Mouse (Mus musculus): Measurements from ENCODE around the gene Arhgap21. TPM values are rescaled to one million over a fixed set of nuclear protein-coding genes. Genes with fewer than 3 reads are reported as not detected.
A peak's percentile ranks its signal among the peaks of the same experiment; 100 is the strongest.

Gene Arhgap21
- polyA plus RNA-seq, 1 experiment from 2014 or later = 11.9 TPM

- no peaks in the 10 kb centered on the region for H3K36me3 ChIP-seq
- H3K4me3 ChIP-seq (replicated peaks) = no peak overlapping the region
- no peak overlapping the region for H3K4me2 ChIP-seq
- peaks cover 22% of the 10 kb centered on the region for H3K4me1 ChIP-seq
- H3K9ac ChIP-seq = no peak overlapping the region
- no peaks in the 10 kb centered on the region for H3K9me3 ChIP-seq
- ATAC-seq (ENCODE audit: insufficient read depth, low FRiP score, low read depth) = no peak
- no peak overlapping the region for H3K27ac ChIP-seq
- H3K27me3 ChIP-seq (replicated peaks) = no peaks in the 10 kb centered on the region
Measured at GRCm38 (mm10) chr2:20964461-20964860, 4.2 kb downstream of the Arhgap21 start.

DNA sequence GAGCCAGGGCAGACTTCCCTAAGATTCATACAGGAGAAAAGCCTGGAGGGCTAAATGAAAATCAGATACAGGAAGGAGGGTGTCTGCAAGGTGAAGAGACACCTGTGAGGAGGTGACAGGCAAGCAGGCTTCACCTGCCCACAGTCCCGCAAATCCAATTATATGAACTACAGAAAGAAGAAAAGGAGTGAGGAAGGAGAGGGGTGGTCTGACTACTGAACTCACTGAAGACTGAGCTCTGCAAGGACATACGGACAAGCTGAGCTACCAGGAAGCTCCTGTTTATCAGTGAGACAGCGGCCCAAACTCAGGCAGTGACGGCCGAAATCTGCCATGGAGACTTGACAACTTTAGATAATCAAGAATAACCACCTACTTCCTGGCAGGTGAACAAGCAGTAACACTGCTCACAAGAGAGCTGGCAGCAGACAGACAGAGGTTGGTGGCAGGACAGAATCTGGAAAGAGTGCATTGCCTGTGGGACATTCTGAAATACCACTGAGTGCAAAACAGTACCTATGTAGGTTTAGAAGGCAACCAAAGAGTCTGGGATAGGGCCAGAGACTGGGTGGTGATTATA lies 5.4 kb downstream of the Arhgap21 start:
- no peak overlapping the region for H3K4me2 ChIP-seq

GRCm38 (mm10) chr2:20962284-20962683 lies 6.4 kb downstream of the Arhgap21 start:
- ATAC-seq (ENCODE audit: insufficient read depth, low FRiP score, low read depth) = no peak
- H3K9me3 ChIP-seq = no peaks in the 10 kb centered on the region
- H3K4me2 ChIP-seq = no peak overlapping the region
- H3K36me3 ChIP-seq = no peaks in the 10 kb centered on the region
- no peak overlapping the region for H3K27ac ChIP-seq
- peaks cover 22% of the 10 kb centered on the region for H3K4me1 ChIP-seq
- 37% methylated on average over 2 of the region's 2 CpGs for WGBS
- H3K27me3 ChIP-seq (replicated peaks) = no peaks in the 10 kb centered on the region
- no peak overlapping the region for H3K9ac ChIP-seq
- no peak overlapping the region for H3K4me3 ChIP-seq (replicated peaks)

More for the DNA sequence above, 5.4 kb downstream of the Arhgap21 start:
- Histone ChIP-seq H3K9me3 (no peaks in the 10 kb centered on the region), H3K4me1 (peaks cover 22% of the 10 kb centered on the region), H3K27ac (no peak overlapping the region), H3K4me3 (replicated peaks) (no peak overlapping the region), H3K36me3 (no peaks in the 10 kb centered on the region), H3K9ac (no peak overlapping the region), H3K27me3 (replicated peaks) (no peaks in the 10 kb centered on the region)
- ATAC-seq (ENCODE audit: insufficient read depth, low FRiP score, low read depth) = no peak
- WGBS = 60% methylated on average over 5 of the region's 5 CpGs

- H3K4me3 ChIP-seq (replicated peaks) = no peak overlapping the region
- H3K9me3 ChIP-seq = no peaks in the 10 kb centered on the region
- H3K9ac ChIP-seq = no peak overlapping the region
- WGBS = 48% methylated on average over 6 of the region's 6 CpGs
- H3K4me1 ChIP-seq = peaks cover 18% of the 10 kb centered on the region
- peak overlapping the region; percentile 3; the same call in 1 of the 2 replicates for H3K4me2 ChIP-seq
- no peak overlapping the region for H3K27ac ChIP-seq
- H3K27me3 ChIP-seq (replicated peaks) = no peaks in the 10 kb centered on the region
- ATAC-seq (ENCODE audit: insufficient read depth, low FRiP score, low read depth) = no peak
- no peaks in the 10 kb centered on the region for H3K36me3 ChIP-seq
Measured at GRCm38 (mm10) chr2:20961825-20962224, 6.9 kb downstream of the Arhgap21 start.

DNA sequence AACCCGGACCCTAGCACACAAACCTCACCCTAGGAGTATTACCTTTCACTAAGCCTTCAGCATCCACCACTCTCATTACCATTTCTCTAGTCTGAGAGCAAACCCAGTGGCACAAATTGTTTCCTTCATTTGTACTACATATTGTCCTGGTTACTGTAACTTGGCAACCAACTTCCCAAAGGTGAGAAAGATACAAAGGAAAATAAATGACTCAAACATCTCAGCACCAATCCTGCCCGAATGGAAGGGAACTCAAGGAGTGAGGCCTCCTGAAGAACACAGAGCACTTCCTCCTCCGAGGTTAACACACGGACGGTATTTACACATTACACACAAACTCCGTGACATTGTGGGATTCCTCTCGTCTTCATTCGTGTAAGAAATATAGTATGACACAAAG lies 7.4 kb downstream of the Arhgap21 start:
- 49% methylated on average over 8 of the region's 8 CpGs for WGBS
- no peaks in the 10 kb centered on the region for H3K9me3 ChIP-seq
- no peak overlapping the region for H3K27ac ChIP-seq
- no peak overlapping the region for H3K4me3 ChIP-seq (replicated peaks)
- peaks cover 14% of the 10 kb centered on the region for H3K4me1 ChIP-seq
- no peaks in the 10 kb centered on the region for H3K27me3 ChIP-seq (replicated peaks)
- ATAC-seq (ENCODE audit: insufficient read depth, low FRiP score, low read depth) = 0 out of 2 replicates have a peak, but pooled peaks have one; percentile 7
- no peak overlapping the region for H3K4me2 ChIP-seq
- H3K36me3 ChIP-seq = no peaks in the 10 kb centered on the region
- H3K9ac ChIP-seq = no peak overlapping the region

GRCm38 (mm10) chr2:20960668-20961035 lies 8.0 kb downstream of the Arhgap21 start:
- Histone ChIP-seq H3K9me3 (no peaks in the 10 kb centered on the region), H3K27ac (no peak overlapping the region), H3K27me3 (replicated peaks) (no peaks in the 10 kb centered on the region), H3K4me3 (replicated peaks) (no peak overlapping the region), H3K9ac (no peak overlapping the region), H3K4me1 (peaks cover 14% of the 10 kb centered on the region), H3K4me2 (no peak overlapping the region), H3K36me3 (no peaks in the 10 kb centered on the region)
- no peak for ATAC-seq (ENCODE audit: insufficient read depth, low FRiP score, low read depth)
- WGBS = 64% methylated on average over 8 of the region's 8 CpGs

DNA sequence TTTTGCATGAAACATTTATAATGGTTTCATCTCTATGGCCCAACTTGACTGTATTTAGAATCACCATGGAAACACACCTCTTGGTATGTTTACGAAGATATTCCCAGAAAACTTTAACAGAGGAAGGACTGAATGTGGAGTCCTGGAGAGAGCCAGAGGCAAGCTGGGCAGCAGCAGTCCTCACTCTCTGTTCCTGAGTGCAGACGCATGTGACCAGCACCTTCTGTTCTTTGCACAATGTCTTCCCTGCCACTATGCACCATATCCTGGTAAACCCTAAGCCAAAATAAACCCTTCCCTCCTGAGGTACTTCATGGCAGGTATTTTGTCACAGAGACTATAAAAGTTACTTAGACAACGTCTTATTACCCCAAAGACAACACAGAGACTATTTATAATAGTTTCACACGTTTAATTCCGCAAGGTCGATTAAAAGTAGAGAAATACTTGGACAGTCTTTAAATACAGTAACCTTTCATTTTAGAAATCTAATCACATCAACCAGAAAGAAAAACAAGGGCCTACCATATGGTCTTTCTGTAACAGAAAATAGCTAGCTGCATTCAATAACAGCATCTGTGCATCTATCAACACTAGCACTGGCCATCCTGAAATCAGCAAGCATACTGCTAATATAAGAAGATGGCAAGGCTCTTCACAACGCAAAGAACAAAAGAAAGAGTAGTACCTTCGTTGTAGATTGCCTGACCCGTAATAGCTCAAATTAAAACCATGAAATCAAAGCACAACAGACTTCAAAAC lies 8.6 kb downstream of the Arhgap21 start:
- H3K4me1 ChIP-seq = peaks cover 14% of the 10 kb centered on the region

GRCm38 (mm10) chr2:20959045-20959444 lies 9.6 kb downstream of the Arhgap21 start:
- no peaks in the 10 kb centered on the region for H3K27me3 ChIP-seq (replicated peaks)
- H3K4me1 ChIP-seq = peaks cover 12% of the 10 kb centered on the region
- H3K36me3 ChIP-seq = no peaks in the 10 kb centered on the region
- 50% methylated on average over 2 of the region's 2 CpGs for WGBS
- peak; percentile 64; the same call in 1 of the 2 replicates for ATAC-seq (ENCODE audit: insufficient read depth, low FRiP score, low read depth)
- no peaks in the 10 kb centered on the region for H3K9me3 ChIP-seq
- H3K9ac ChIP-seq = no peak overlapping the region
- no peak overlapping the region for H3K27ac ChIP-seq
- no peak overlapping the region for H3K4me3 ChIP-seq (replicated peaks)
- no peak overlapping the region for H3K4me2 ChIP-seq

More for the DNA sequence above, 8.6 kb downstream of the Arhgap21 start:
- Histone ChIP-seq H3K27me3 (replicated peaks) (no peaks in the 10 kb centered on the region), H3K4me2 (no peak overlapping the region), H3K9ac (no peak overlapping the region), H3K36me3 (no peaks in the 10 kb centered on the region), H3K9me3 (no peaks in the 10 kb centered on the region), H3K4me3 (replicated peaks) (no peak overlapping the region), H3K27ac (no peak overlapping the region)
- 84% methylated on average over 9 of the region's 9 CpGs for WGBS
- no peak for ATAC-seq (ENCODE audit: insufficient read depth, low FRiP score, low read depth)

- no peak for ATAC-seq (ENCODE audit: insufficient read depth, low FRiP score, low read depth)
- Histone ChIP-seq H3K27ac (no peak overlapping the region), H3K4me1 (peaks cover 12% of the 10 kb centered on the region), H3K9me3 (no peaks in the 10 kb centered on the region), H3K4me3 (replicated peaks) (no peak overlapping the region), H3K9ac (no peak overlapping the region), H3K36me3 (no peaks in the 10 kb centered on the region), H3K4me2 (no peak overlapping the region), H3K27me3 (replicated peaks) (no peaks in the 10 kb centered on the region)
- WGBS = 82% methylated on average over 1 of the region's 1 CpGs
Measured at GRCm38 (mm10) chr2:20957995-20958394, 10.7 kb downstream of the Arhgap21 start.

DNA sequence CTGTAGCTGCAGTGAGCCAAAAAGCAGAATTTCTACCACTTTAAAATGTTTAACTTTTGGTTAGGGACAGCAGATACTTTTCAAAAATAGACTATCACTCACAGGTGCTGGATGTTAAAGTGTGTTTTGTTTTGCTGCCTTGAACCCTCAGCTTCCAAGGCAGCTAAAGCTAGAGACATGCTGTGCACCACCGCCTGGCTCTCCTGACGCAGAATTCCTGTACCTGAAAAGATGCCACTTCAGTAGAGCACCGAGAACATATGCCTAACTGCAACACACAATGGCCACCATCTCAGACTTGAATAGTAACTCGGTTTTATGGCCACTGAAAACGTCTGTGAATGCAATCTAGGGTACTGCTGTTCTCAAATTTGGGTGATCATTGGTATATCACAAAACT lies 12.0 kb downstream of the Arhgap21 start:
- Histone ChIP-seq H3K9me3 (no peaks in the 10 kb centered on the region), H3K4me3 (replicated peaks) (no peak overlapping the region), H3K4me1 (peaks cover 3% of the 10 kb centered on the region; the same call in 1 of the 2 replicates), H3K27me3 (replicated peaks) (no peaks in the 10 kb centered on the region), H3K9ac (no peak overlapping the region), H3K4me2 (no peak overlapping the region), H3K27ac (no peak overlapping the region), H3K36me3 (no peaks in the 10 kb centered on the region)
- no peak for ATAC-seq (ENCODE audit: insufficient read depth, low FRiP score, low read depth)
- 74% methylated on average over 5 of the region's 5 CpGs for WGBS

DNA sequence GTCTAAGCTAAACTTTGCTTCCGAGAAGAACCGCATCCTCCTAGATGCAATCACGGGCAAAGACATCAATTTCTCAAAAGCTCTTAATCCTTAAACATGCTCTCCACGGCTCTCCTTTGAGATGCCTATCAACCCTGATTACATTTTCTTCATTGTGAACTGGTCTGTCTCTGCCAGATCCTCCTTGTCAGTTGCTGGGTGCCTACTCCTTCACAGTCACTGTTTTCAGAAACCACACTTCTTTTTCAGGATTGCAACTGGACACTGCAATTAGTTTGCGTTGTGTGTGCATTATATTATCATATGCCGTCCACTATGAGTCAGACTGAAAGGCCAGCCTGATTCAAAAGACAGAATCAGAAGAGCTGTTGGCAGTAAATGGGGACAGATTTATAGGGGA lies 12.7 kb downstream of the Arhgap21 start:
- H3K4me3 ChIP-seq (replicated peaks) = no peak overlapping the region
- WGBS = 43% methylated on average over 6 of the region's 6 CpGs
- no peak for ATAC-seq (ENCODE audit: insufficient read depth, low FRiP score, low read depth)

DNA sequence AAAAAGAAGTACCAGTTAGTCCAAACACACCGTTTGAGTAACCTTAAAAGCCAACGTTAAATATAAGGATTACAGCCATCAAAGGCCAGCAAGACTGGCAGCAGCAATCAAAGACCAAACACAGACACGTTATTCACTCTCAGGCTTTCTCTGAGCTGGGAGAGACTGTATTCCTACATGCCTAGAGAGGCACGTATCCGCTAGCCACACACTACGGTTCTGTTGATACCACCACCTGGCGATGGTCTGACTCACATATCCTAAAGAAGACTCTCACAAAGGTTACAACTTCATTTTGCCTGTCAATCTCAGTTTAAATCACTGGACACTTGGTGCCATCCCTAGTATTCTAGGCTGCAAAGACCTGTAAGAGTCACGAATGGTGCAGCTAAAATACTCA lies 13.3 kb downstream of the Arhgap21 start:
- Histone ChIP-seq H3K27ac (no peak overlapping the region), H3K27me3 (replicated peaks) (no peaks in the 10 kb centered on the region), H3K9ac (no peak overlapping the region), H3K9me3 (no peaks in the 10 kb centered on the region), H3K4me3 (replicated peaks) (no peak overlapping the region), H3K4me1 (no peaks in the 10 kb centered on the region), H3K4me2 (no peak overlapping the region), H3K36me3 (no peaks in the 10 kb centered on the region)
- peak; percentile 39; the same call in 1 of the 2 replicates for ATAC-seq (ENCODE audit: insufficient read depth, low FRiP score, low read depth)
- 52% methylated on average over 8 of the region's 8 CpGs for WGBS

More for the DNA sequence above, 12.7 kb downstream of the Arhgap21 start:
- no peaks in the 10 kb centered on the region for H3K9me3 ChIP-seq
- 0 out of 2 replicates have a peak, but pooled peaks cover 2% of the 10 kb centered on the region for H3K4me1 ChIP-seq
- no peak overlapping the region for H3K9ac ChIP-seq
- H3K4me2 ChIP-seq = no peak overlapping the region
- H3K27ac ChIP-seq = no peak overlapping the region
- no peaks in the 10 kb centered on the region for H3K27me3 ChIP-seq (replicated peaks)
- no peaks in the 10 kb centered on the region for H3K36me3 ChIP-seq

Data from stomach, embryonic 15.5 days (tissue).